Comparison of ENCODE assay signal across 30 mouse cellular contexts in genomic region chr13:72762481-72762880, GRCm38 (mm10).
"Had no signal": no experiment of that assay in that cellular context is flagged by ENCODE, and none has a peak within 500 bp of the region (broad histone marks: within the 10 kb centered on the region; RNA-seq: fewer than 3 reads in every experiment).

No protein-coding gene starts in this region.

- H3K4me3 ChIP-seq: limb, embryonic 10.5 days; limb, embryonic 12.5 days; limb, embryonic 13.5 days; limb, embryonic 15.5 days; liver, embryonic 12.5 days; liver, embryonic 13.5 days; liver, embryonic 15.5 days; lung, embryonic 15.5 days; megakaryocyte, embryonic 14.5 days; midbrain, embryonic 10.5 days; midbrain, embryonic 12.5 days; midbrain, embryonic 15.5 days; myocyte; neural tube, embryonic 12.5 days had no signal

- ATAC-seq: liver, embryonic 12.5 days; liver, postnatal 0 days; lung, postnatal 0 days; midbrain, embryonic 15.5 days; midbrain, embryonic 16.5 days had no signal

- DNase-seq: left cerebral cortex, postnatal 4 days; liver; liver, embryonic 13.5 days; liver, postnatal 0 days; lung, adult 18-20 months; lung, adult 2 months; lung, embryonic 14.5 days; lung, postnatal 10 days; lung, postnatal 14 days; lung, postnatal 36 days; lung, postnatal 4 days; midbrain, embryonic 14.5 days had no signal

- H3K4me1 ChIP-seq: limb, embryonic 15.5 days; liver, embryonic 12.5 days; liver, embryonic 13.5 days; liver, embryonic 15.5 days; lung, embryonic 15.5 days; megakaryocyte, embryonic 14.5 days; midbrain, embryonic 10.5 days; midbrain, embryonic 12.5 days; midbrain, embryonic 15.5 days; neural tube, embryonic 12.5 days had no signal

- H3K27me3 ChIP-seq: limb, embryonic 13.5 days; limb, embryonic 15.5 days; liver, embryonic 12.5 days; liver, embryonic 13.5 days; liver, embryonic 15.5 days; lung, embryonic 15.5 days; megakaryocyte, embryonic 14.5 days; midbrain, embryonic 15.5 days; neural tube, embryonic 12.5 days had no signal

- H3K4me2 ChIP-seq: limb, embryonic 12.5 days; limb, embryonic 13.5 days; limb, embryonic 15.5 days; liver, embryonic 11.5 days; liver, embryonic 12.5 days; liver, embryonic 13.5 days; liver, embryonic 15.5 days; lung, embryonic 14.5 days; lung, embryonic 15.5 days; midbrain, embryonic 12.5 days; midbrain, embryonic 15.5 days; neural tube, embryonic 12.5 days had no signal

- H3K9me3 ChIP-seq: limb, embryonic 10.5 days; limb, embryonic 12.5 days; limb, embryonic 13.5 days; limb, embryonic 15.5 days; liver, embryonic 12.5 days; liver, embryonic 13.5 days; liver, embryonic 15.5 days; lung, embryonic 15.5 days; midbrain, embryonic 10.5 days; midbrain, embryonic 12.5 days; midbrain, embryonic 15.5 days; neural tube, embryonic 12.5 days had no signal

- H3K9ac ChIP-seq: limb, embryonic 12.5 days; limb, embryonic 13.5 days; limb, embryonic 15.5 days; liver, embryonic 12.5 days; liver, embryonic 13.5 days; liver, embryonic 14.5 days; liver, embryonic 15.5 days; liver, postnatal 0 days; lung, embryonic 14.5 days; lung, embryonic 15.5 days; midbrain, embryonic 12.5 days; midbrain, embryonic 15.5 days; neural tube, embryonic 12.5 days had no signal

- H3K36me3 ChIP-seq: limb, embryonic 10.5 days; limb, embryonic 12.5 days; limb, embryonic 13.5 days; limb, embryonic 15.5 days; liver, embryonic 12.5 days; liver, embryonic 13.5 days; liver, embryonic 15.5 days; lung, embryonic 15.5 days; midbrain, embryonic 10.5 days; midbrain, embryonic 12.5 days; midbrain, embryonic 15.5 days; neural tube, embryonic 12.5 days had no signal

- H3K27ac ChIP-seq: limb, embryonic 10.5 days; limb, embryonic 12.5 days; limb, embryonic 13.5 days; limb, embryonic 15.5 days; liver, embryonic 12.5 days; liver, embryonic 13.5 days; liver, embryonic 14.5 days; liver, embryonic 15.5 days; lung, embryonic 15.5 days; macrophage; midbrain, embryonic 10.5 days; midbrain, embryonic 12.5 days; midbrain, embryonic 15.5 days; neural tube, embryonic 12.5 days had no signal
